Mouse (Mus musculus) kidney, adult 2 months (tissue): ENCODE measurements around the gene Capn5. TPM values are rescaled to one million over a fixed set of nuclear protein-coding genes. Genes with fewer than 3 reads are reported as not detected.
"Not testable (repeated sequence)": the region's sequence is repeated elsewhere in the genome, so short reads cannot be mapped to it uniquely, and the experiment has no call there.

Experiments used
- DNase-seq: peaks from one replicate; pipeline ENCODE4 v3.0.0; 2021
- H3K27ac ChIP-seq: fragments of 200-500 bp; 2 replicates; pipeline ENCODE4 v1.5.1; 2012; ENCODE audit warnings: low read depth, low read length, control low read depth, inconsistent platforms; ENCODE audit not compliant: insufficient read depth
- H3K27me3 ChIP-seq: fragments of 200-500 bp; replicated peaks from 2 replicates; pipeline ENCODE4 v1.6.1; 2012; ENCODE audit warnings: mild to moderate bottlenecking, moderate library complexity, low read length, inconsistent platforms; ENCODE audit not compliant: control insufficient read depth, insufficient read depth
- H3K36me3 ChIP-seq: fragments of 200-500 bp; 2 replicates; pipeline ENCODE4 v1.6.1; 2012; ENCODE audit warnings: mild to moderate bottlenecking, moderate library complexity, low read length, inconsistent platforms; ENCODE audit not compliant: control insufficient read depth, insufficient read depth
- H3K4me1 ChIP-seq: fragments of 200-500 bp; 2 replicates; pipeline ENCODE4 v1.6.1; 2011; ENCODE audit warnings: low read length; ENCODE audit not compliant: control insufficient read depth, insufficient read depth
- H3K4me3 ChIP-seq: fragments of 200-500 bp; 2 replicates; pipeline ENCODE4 v1.5.1; 2011; ENCODE audit warnings: mild to moderate bottlenecking, low read depth, low read length, control low read depth; ENCODE audit not compliant: insufficient read depth
- CTCF ChIP-seq: fragments of 200-500 bp; conservative IDR thresholded peaks from 2 replicates; pipeline ENCODE4 v1.5.1; 2011; ENCODE audit warnings: low read depth, mild to moderate bottlenecking, control low read depth, low read length, moderate library complexity, mixed read lengths; ENCODE audit not compliant: insufficient read depth, insufficient read length
- POLR2A ChIP-seq: fragments of 200-500 bp; IDR thresholded peaks from one replicate; pipeline ENCODE4 v1.6.1; 2011; ENCODE audit warnings: low read depth, low read length, control low read depth
- WGBS: fragments of 180-500 bp; shearing (Covaris S2); methylation state at CpG from one replicate; pipeline ENCODE4 v1.1.7; 2018; 5-methylcytosine and 5-hydroxymethylcytosine counted together
- polyA plus RNA-seq: library from polyadenylated mRNA; depleted of rRNA; stranded (reverse); fragments of >200 nt; gene quantifications from 2 replicates; pipeline ENCODE4 v1.2.3, GENCODE M21; 2012

Gene Capn5
- polyA plus RNA-seq, 1 experiment, result 13.8 TPM

DNA sequence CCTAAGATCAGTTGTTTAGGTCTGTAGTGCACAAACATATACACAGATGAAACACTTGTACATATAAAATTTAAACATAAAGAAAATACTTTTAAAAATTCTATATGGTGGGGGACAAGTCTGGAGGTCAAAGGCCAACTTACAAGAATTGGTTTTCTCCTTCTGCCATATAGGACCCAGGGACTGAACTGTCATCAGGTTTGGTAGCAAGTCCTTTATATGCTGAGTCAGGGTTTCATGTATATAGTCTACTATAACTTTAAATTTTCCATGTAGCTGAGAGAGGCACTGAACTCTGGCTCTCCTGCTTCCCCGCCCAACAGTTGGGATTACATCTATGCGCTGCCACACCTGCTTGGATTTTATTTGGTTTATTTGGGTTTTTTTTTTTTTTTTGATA is 10.2 kb upstream of the Capn5 start:
- whole genome bisulfite sequencing, result 97% methylated on average over 2 of the region's 2 CpGs
- Histone ChIP-seq H3K4me1 (peaks cover 8% of the 10 kb centered on the region), H3K27me3 (no peaks in the 10 kb centered on the region), H3K27ac (no peak overlapping the region), H3K4me3 (no peak overlapping the region), H3K36me3 (no peaks in the 10 kb centered on the region)
- TF ChIP-seq POLR2A, result no peak
- no peak for TF ChIP-seq CTCF
- DNase-seq, result no peak

DNA sequence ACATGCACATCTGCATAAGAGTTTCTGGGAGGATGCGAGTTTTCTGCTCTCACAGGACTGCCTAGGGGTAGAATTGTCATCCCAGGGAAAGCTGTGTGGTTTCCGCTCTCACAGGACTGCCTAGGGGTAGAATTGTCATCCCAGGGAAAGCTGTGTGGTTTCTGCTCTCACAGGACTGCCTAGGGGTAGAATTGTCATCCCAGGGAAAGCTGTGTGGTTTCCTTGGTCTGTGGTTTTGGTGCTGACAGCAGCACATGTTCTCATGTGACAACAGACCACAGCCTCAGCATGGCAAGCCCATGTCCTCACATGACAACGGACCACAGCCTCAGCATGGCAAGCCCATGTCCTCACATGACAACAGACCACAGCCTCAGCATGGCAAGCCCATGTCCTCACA is 9.3 kb upstream of the Capn5 start:
- H3K4me1 ChIP-seq, H3K4me3 ChIP-seq, H3K27ac ChIP-seq, H3K27me3 ChIP-seq, DNase-seq, H3K36me3 ChIP-seq: not testable (repeated sequence)
- WGBS, result 90% methylated on average over 3 of the region's 3 CpGs

DNA sequence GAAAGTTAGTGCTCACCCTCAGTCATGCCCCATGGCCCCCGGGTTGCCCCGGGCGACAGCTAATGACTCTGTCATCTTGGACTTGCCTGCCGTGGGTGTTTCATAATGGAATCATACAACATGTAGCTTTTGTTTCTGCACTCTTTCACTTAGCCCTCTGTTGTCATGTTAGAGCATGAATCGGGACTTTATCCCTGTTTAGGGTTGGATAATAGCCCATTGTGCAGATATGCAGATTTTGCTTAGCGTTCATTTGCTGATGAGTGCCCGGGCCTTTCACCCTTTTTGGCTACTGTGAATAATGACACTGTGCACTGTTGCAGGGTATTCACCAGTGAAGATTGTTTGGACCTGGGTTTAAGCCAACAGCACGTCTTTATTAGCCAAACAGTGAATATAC is 8.6 kb upstream of the Capn5 start:
- 80% methylated on average over 8 of the region's 8 CpGs for WGBS

DNA sequence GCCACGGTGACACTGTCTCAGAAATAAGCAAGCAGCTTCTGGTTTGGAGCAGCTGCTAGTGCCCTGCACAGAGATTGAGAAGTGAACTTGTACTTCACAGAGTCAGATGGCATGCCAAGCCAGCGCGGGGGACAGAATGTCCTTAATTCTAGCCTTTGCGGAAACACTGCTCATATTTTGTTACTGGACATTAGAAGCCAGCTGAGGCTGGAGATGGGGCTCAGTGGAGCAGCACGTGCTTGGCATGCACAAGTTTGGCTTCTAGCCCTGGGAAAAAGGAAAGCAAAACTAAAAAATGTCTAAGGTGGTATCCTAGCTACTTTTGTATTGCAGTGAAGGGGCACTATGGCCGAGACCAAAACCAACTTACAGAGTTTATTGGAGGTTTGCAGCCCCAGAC is 7.3 kb upstream of the Capn5 start:
- DNase-seq, result peak; percentile 66
- Histone ChIP-seq H3K4me1 (peaks cover 8% of the 10 kb centered on the region), H3K27me3 (no peaks in the 10 kb centered on the region), H3K4me3 (no peak overlapping the region), H3K36me3 (no peaks in the 10 kb centered on the region), H3K27ac (peak overlapping the region; percentile 96)
- no peak for TF ChIP-seq CTCF
- no peak for TF ChIP-seq POLR2A
- 32% methylated on average over 6 of the region's 6 CpGs for WGBS

More for the DNA sequence above, 8.6 kb upstream of the Capn5 start:
- Histone ChIP-seq H3K27ac (no peak overlapping the region), H3K4me1 (peaks cover 8% of the 10 kb centered on the region), H3K27me3 (no peaks in the 10 kb centered on the region), H3K4me3 (no peak overlapping the region), H3K36me3 (no peaks in the 10 kb centered on the region)
- TF ChIP-seq POLR2A (no peak), CTCF (no peak)
- DNase-seq, result no peak

DNA sequence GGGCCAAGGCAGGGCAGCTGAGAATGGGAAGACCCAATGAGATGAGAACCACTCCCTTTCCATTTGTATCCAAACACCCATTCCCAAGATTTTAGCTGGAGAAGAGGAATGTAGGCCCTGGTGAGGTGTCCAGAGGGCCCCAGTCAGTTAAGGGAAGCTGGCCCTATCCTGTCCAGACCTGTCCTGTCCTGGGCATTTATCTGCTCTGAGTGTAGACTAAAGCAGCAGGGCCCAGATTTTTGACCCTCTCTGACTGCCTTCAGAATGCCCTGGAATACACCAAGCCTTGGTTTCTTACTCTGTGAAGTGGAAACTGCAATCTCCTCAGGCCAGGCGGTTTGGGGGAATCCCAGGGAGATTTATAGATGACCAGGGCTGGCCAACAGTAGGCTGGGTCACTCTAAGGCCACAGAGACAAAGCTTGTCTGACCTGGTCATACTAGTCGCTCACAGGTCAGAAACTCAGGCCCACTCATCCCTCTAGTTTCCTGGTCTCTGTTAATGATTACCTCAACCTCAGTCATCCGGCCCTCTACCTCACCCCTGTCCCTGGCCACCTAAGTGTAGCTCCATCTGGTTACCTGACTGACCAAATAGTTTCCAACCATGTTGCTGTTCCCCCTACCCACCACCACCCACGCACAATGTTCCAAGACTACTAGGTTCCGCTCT is 622 bp upstream of the Capn5 start:
- TF ChIP-seq POLR2A (no peak), CTCF (no peak)
- Histone ChIP-seq H3K27ac (peak overlapping the region; percentile 93), H3K36me3 (no peaks in the 10 kb centered on the region), H3K4me3 (peak overlapping the region; percentile 77), H3K27me3 (no peaks in the 10 kb centered on the region), H3K4me1 (peaks cover 6% of the 10 kb centered on the region; the same call in 1 of the 2 replicates)
- WGBS, result 40% methylated on average over 5 of the region's 5 CpGs
- DNase-seq, result peak; percentile 73

DNA sequence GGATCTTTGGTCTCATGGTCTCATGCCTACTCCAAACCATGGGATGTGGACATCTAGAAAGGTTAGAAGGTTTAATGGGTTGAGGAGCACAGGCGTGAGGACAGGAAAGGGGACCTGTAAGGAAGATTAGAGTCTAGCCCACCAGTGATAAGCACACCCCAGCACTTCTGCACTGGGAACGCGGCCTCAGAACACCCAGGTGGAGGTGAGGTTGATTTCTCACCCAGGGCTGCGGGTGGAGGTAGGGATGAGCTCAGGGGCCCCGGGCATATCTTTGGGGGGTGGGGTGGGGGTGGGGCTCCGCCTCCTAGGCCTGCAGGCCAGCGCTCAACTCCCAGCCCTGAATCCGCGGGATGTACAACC is 527 bp downstream of the Capn5 start:
- 7% methylated on average over 9 of the region's 9 CpGs for WGBS
- TF ChIP-seq CTCF, result no peak
- TF ChIP-seq POLR2A, result no peak
- Histone ChIP-seq H3K27ac (peak overlapping the region; percentile 44; the same call in 1 of the 2 replicates), H3K4me3 (peak overlapping the region; percentile 88), H3K36me3 (no peaks in the 10 kb centered on the region), H3K27me3 (no peaks in the 10 kb centered on the region), H3K4me1 (peaks cover 9% of the 10 kb centered on the region)
- no peak for DNase-seq

DNA sequence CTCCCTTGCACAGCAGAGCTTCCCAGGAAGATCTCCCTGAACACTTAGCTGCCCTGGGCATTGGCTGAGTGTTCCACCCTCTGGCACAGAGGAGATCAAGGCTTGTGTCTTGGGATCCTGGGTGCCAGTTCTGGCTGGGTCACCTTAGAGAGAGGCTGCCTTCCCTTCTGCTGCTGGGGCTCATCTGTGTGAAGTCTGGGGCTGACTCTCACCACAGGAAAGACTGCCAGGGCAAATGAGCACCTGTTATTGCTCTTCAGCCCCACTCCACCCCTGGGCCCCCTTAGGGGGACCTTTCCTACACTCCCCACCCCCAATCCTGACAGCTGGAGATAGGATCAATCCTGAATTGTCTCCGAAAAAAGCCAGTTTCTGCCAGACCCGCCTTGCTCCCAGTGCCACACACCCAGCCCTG is 996 bp downstream of the Capn5 start:
- Histone ChIP-seq H3K4me1 (peaks cover 9% of the 10 kb centered on the region), H3K27ac (peak overlapping the region; percentile 18; the same call in 1 of the 2 replicates), H3K27me3 (no peaks in the 10 kb centered on the region), H3K4me3 (peak overlapping the region; percentile 88; the same call in 1 of the 2 replicates), H3K36me3 (no peaks in the 10 kb centered on the region)
- 68% methylated on average over 2 of the region's 2 CpGs for WGBS
- DNase-seq, result no peak
- TF ChIP-seq POLR2A (no peak), CTCF (no peak)
